Mouse (Mus musculus): Measurements from ENCODE around the gene Olfr632. TPM values are rescaled to one million over a fixed set of nuclear protein-coding genes. Genes with fewer than 3 reads are reported as not detected.

Gene Olfr632
- polyA plus RNA-seq (2012; rRNA removed) = not detected in 2 replicates
- polyA plus RNA-seq (2014; fragmentation: Nextera tagmentation; extraction: Ambion mirVana) = not detected in 2 replicates

DNA sequence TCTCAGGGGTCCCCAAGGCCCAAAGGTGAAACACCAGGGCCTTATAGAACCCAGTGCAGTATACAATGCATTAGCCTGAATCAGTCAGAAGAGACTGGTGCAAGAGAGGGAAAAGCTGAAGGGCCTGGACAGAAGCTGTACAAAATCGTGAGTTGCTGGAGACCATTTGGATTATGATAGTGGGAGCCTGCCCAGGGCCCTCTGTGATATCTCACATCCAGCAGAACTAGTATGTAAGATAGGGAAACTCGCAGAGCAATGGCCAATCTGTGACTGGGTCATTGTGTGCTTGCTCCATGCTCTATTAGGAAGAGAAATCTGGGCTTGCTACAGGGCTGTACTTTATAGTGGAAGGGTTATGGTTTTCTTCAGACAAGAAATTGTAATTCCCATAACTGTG lies at the start of gene Olfr632:
Gene Olfr632, plus strand, starts transcription at position 84 of the 400 bp plus-strand sequence.
- no peaks in the 10 kb centered on the region for H3K9me3 ChIP-seq (ENCODE audit: control insufficient read depth, low read length)
- DNase-seq (ENCODE audit: low spot score) (no peak), ATAC-seq (ENCODE audit: low FRiP score, low read depth) (no peak)
- H3K4me2 ChIP-seq (replicated peaks; ENCODE audit: low read depth, low read length, severe bottlenecking) = no peak within 1 kb of the TSS
- H3K9ac ChIP-seq (ENCODE audit: low read depth, low read length, severe bottlenecking) = no peak within 1 kb of the TSS
- 68% methylated on average over 2 of the region's 2 CpGs for WGBS
- H3K27me3 ChIP-seq (ENCODE audit: control insufficient read depth, insufficient read depth, low read length) = no peaks in the 10 kb centered on the region
- no peaks in the 10 kb centered on the region for H3K36me3 ChIP-seq (ENCODE audit: control insufficient read depth, insufficient read depth, low read length)
- no peaks in the 10 kb centered on the region for H3K4me1 ChIP-seq (ENCODE audit: control insufficient read depth, insufficient read depth, low read length)
- no peak within 1 kb of the TSS for H3K27ac ChIP-seq (replicated peaks; ENCODE audit: low read depth, low read length)
- no peak for TF ChIP-seq POLR2A (IDR thresholded peaks at IDR 0.05; ENCODE audit: borderline replicate concordance, extremely low read depth, insufficient read depth, insufficient read length)
- no peak within 1 kb of the TSS for H3K4me3 ChIP-seq (replicated peaks; ENCODE audit: low read length)

DNA sequence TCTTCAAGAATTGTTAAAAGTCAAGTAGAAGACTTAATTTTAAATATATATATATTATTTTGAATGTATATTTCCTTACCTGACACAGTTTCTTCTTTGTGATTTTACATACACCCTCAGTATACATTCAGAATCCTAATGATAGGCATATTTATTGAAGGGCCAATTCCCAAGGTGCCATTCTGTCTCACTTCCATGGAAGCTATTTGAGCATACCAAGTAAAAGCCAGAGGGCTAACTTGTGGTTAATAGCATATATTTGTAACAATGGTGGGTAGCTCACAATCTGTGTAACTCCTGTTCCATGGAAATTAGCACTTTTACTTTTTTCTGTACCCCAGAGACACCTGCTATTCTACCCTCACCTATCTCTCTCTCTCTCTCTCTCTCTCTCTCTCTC lies 48.0 kb upstream of the Olfr632 start, which contains the start of gene Olfr66:
Gene Olfr66, minus strand, starts transcription at position 101 of the 400 bp plus-strand sequence.
- H3K4me1 ChIP-seq (ENCODE audit: control insufficient read depth, insufficient read depth, low read length) = no peaks in the 10 kb centered on the region
- ATAC-seq (ENCODE audit: low FRiP score, low read depth) (no peak), DNase-seq (ENCODE audit: low spot score) (no peak)
- TF ChIP-seq POLR2A (IDR thresholded peaks at IDR 0.05; ENCODE audit: borderline replicate concordance, extremely low read depth, insufficient read depth, insufficient read length) = no peak
- H3K36me3 ChIP-seq (ENCODE audit: control insufficient read depth, insufficient read depth, low read length) = no peaks in the 10 kb centered on the region
- H3K9ac ChIP-seq (ENCODE audit: low read depth, low read length, severe bottlenecking) = no peak within 1 kb of the TSS
- no peak within 1 kb of the TSS for H3K4me3 ChIP-seq (replicated peaks; ENCODE audit: low read length)
- H3K27me3 ChIP-seq (ENCODE audit: control insufficient read depth, insufficient read depth, low read length) = no peaks in the 10 kb centered on the region
- H3K27ac ChIP-seq (replicated peaks; ENCODE audit: low read depth, low read length) = no peak within 1 kb of the TSS
- H3K9me3 ChIP-seq (ENCODE audit: control insufficient read depth, low read length) = no peaks in the 10 kb centered on the region
- H3K4me2 ChIP-seq (replicated peaks; ENCODE audit: low read depth, low read length, severe bottlenecking) = no peak within 1 kb of the TSS

DNA sequence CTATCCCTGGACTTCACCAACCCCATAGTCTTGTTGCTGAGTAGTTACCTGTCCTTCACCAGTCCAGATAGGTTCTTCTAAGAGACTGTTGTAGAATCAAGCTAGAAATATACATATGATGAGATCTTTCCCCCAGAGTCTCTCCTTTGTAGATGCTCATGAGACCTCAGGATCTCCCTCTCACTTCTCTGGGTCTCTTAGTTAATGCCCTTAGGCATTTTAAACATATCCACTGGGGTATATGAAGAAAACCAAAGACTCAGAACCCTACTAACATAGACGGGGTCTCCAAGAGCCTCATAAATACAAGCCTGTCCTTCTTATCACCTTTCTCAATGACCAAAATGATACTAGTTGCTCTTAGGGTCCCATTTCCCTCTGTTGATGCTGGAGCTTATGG lies 39.8 kb upstream of the Olfr632 start, which contains the start of gene Olfr64:
Gene Olfr64, minus strand, starts transcription at position 101 of the 400 bp plus-strand sequence.
- H3K4me1 ChIP-seq (ENCODE audit: control insufficient read depth, insufficient read depth, low read length) = no peaks in the 10 kb centered on the region
- H3K9ac ChIP-seq (ENCODE audit: low read depth, low read length, severe bottlenecking) = no peak within 1 kb of the TSS
- WGBS = 70% methylated on average over 1 of the region's 1 CpGs
- no peak within 1 kb of the TSS for H3K27ac ChIP-seq (replicated peaks; ENCODE audit: low read depth, low read length)
- H3K36me3 ChIP-seq (ENCODE audit: control insufficient read depth, insufficient read depth, low read length) = no peaks in the 10 kb centered on the region
- DNase-seq (ENCODE audit: low spot score) (no peak), ATAC-seq (ENCODE audit: low FRiP score, low read depth) (no peak)
- TF ChIP-seq POLR2A (IDR thresholded peaks at IDR 0.05; ENCODE audit: borderline replicate concordance, extremely low read depth, insufficient read depth, insufficient read length) = no peak
- no peak within 1 kb of the TSS for H3K4me3 ChIP-seq (replicated peaks; ENCODE audit: low read length)
- no peaks in the 10 kb centered on the region for H3K27me3 ChIP-seq (ENCODE audit: control insufficient read depth, insufficient read depth, low read length)
- H3K4me2 ChIP-seq (replicated peaks; ENCODE audit: low read depth, low read length, severe bottlenecking) = no peak within 1 kb of the TSS
- no peaks in the 10 kb centered on the region for H3K9me3 ChIP-seq (ENCODE audit: control insufficient read depth, low read length)

DNA sequence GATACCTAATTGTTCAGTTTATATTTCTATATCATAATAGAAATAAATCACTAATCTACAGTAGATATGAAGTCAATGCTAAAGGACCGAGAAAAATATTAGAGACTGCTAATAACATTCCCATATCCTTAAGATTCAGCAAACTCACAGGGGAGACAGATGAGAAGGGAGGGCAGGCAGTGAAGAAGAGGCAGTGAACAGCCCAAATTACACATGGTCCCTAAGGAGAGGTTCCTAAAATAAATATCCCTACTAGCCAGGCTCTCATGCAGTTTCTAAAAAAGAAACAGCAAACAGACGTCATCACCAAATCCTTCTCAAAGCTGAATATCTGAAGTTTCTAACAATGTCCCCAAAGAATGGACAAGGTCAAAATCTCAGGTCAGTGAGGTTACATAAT lies 31.0 kb upstream of the Olfr632 start, which contains the start of gene Olfr65:
Gene Olfr65, plus strand, starts transcription at position 301 of the 400 bp plus-strand sequence.
- ATAC-seq (ENCODE audit: low FRiP score, low read depth) (no peak), DNase-seq (ENCODE audit: low spot score) (no peak)
- no peaks in the 10 kb centered on the region for H3K9me3 ChIP-seq (ENCODE audit: control insufficient read depth, low read length)
- no peak within 1 kb of the TSS for H3K27ac ChIP-seq (replicated peaks; ENCODE audit: low read depth, low read length)
- H3K27me3 ChIP-seq (ENCODE audit: control insufficient read depth, insufficient read depth, low read length) = no peaks in the 10 kb centered on the region
- H3K4me1 ChIP-seq (ENCODE audit: control insufficient read depth, insufficient read depth, low read length) = no peaks in the 10 kb centered on the region
- WGBS = 85% methylated on average over 2 of the region's 2 CpGs
- no peak within 1 kb of the TSS for H3K4me2 ChIP-seq (replicated peaks; ENCODE audit: low read depth, low read length, severe bottlenecking)
- H3K4me3 ChIP-seq (replicated peaks; ENCODE audit: low read length) = no peak within 1 kb of the TSS
- no peak for TF ChIP-seq POLR2A (IDR thresholded peaks at IDR 0.05; ENCODE audit: borderline replicate concordance, extremely low read depth, insufficient read depth, insufficient read length)
- no peaks in the 10 kb centered on the region for H3K36me3 ChIP-seq (ENCODE audit: control insufficient read depth, insufficient read depth, low read length)
- H3K9ac ChIP-seq (ENCODE audit: low read depth, low read length, severe bottlenecking) = no peak within 1 kb of the TSS

DNA sequence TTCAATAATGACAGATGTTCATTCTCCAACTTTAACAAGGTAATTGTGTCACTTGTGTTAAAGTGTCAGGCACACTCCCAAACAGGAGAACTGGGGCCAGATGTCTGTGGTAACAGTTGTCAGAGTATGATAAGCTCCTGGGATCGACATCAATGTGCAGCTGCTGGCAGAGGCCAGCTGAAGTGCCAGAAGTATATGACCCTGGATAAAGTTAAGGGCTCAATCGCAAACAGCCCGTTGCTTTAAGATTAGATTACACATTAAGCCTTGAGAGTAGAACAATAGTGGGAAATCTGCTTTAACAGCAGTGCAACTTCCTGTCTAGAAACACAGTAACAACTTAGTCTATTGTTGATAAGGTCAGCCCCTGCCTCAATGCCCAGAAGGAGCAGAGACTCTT lies 24.1 kb upstream of the Olfr632 start:
- TF ChIP-seq POLR2A (IDR thresholded peaks at IDR 0.05; ENCODE audit: borderline replicate concordance, extremely low read depth, insufficient read depth, insufficient read length) = no peak
- H3K27ac ChIP-seq (replicated peaks; ENCODE audit: low read depth, low read length) = no peak overlapping the region
- H3K9ac ChIP-seq (ENCODE audit: low read depth, low read length, severe bottlenecking) = no peak overlapping the region
- H3K4me3 ChIP-seq (replicated peaks; ENCODE audit: low read length) = no peak overlapping the region
- H3K4me2 ChIP-seq (replicated peaks; ENCODE audit: low read depth, low read length, severe bottlenecking) = no peak overlapping the region
- no peaks in the 10 kb centered on the region for H3K9me3 ChIP-seq (ENCODE audit: control insufficient read depth, low read length)
- 21% methylated on average over 3 of the region's 3 CpGs for WGBS
- no peak for ATAC-seq (ENCODE audit: low FRiP score, low read depth)
- H3K27me3 ChIP-seq (ENCODE audit: control insufficient read depth, insufficient read depth, low read length) = no peaks in the 10 kb centered on the region
- H3K4me1 ChIP-seq (ENCODE audit: control insufficient read depth, insufficient read depth, low read length) = no peaks in the 10 kb centered on the region
- DNase-seq (ENCODE audit: low spot score) = peak; percentile 3
- H3K36me3 ChIP-seq (ENCODE audit: control insufficient read depth, insufficient read depth, low read length) = no peaks in the 10 kb centered on the region

Data from limb, embryonic 14.5 days (tissue).